Mouse (Mus musculus) layer of hippocampus, postnatal 36 days (tissue): ENCODE measurements at regions not wholly inside any gene's neighbourhood (a gene's known extent, or its start where the extent isn't known, plus 50 kb on each side); places are given as distances from the start of the nearest gene placed in this dataset.
A peak's percentile ranks its signal among the peaks of the same experiment; 100 is the strongest.
"Not testable (repeated sequence)": the region's sequence is repeated elsewhere in the genome, so short reads cannot be mapped to it uniquely, and the experiment has no call there.

Experiments used
- DNase-seq, 2 experiments: peaks; one replicate each; pipeline ENCODE4 v3.0.0; 2022

GRCm38 (mm10) chr17:6489926-6490564 is 60.1 kb downstream of the Dynlt1b start:
- DNase-seq: peak; percentile 50 to 65

- DNase-seq: not testable (repeated sequence)
Observed at GRCm38 (mm10) chr17:6490565-6490935, 60.6 kb downstream of the Dynlt1b start.

DNA sequence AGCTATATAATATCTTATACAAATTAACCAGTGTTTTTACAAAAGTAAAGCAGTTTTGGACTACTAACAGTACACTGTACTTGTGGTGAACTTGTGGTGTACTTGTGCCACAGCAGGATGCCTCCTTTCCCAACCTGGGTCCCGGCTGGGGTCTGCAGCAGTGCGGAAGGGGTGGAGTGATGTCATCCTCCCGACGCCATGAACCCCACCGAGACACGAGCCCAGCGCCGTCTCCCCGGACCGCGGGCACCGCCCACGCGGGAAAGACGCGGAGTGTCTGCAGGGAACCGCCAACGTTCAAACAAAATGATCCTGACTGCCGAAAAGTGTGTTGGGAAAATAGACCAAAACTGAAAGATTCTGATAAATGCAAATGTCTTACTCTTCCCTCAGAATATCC is 62.6 kb downstream of the Dynlt1b start:
- not testable (repeated sequence) for DNase-seq

DNA sequence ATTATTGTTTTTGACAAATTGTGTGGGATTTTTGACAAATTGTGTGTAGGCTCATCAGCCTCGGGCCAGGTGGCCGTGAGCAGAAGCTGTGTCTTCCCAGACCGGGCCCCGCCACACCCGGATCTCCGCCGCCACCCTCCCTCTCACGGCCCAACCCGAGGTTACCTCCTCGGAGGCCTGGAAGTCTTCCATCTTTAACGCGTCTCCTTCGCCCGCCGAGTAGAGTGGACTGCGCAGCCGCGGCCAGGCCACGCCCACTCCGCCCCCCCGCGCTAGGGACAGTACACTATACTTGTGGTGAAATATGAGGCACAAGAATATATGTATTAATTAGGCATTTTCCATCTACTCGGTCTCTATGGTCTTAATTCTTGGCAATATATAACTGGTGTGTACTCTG is 63.0 kb downstream of the Dynlt1b start:
- peak; percentile 65 to 70 for DNase-seq

DNA sequence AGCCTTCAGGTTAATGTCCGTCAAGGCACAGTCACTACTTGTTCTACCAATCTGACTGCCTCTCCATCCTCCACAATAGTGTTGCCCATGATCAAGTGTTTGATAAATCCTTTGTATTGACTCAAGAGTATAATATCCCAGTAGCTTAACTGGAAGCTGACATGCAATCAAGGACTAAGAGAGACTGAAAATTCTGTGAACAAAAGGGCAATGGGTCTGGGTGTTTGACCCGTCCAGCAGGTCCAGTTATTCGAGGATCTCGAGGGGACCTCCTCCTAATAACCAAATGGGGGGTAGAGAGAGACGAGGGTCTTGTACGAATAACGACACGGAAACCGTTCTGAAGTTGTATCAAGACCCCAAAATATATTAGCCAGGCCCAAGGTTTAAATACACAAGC is 66.6 kb downstream of the Dynlt1b start:
- DNase-seq: not testable (repeated sequence)

DNA sequence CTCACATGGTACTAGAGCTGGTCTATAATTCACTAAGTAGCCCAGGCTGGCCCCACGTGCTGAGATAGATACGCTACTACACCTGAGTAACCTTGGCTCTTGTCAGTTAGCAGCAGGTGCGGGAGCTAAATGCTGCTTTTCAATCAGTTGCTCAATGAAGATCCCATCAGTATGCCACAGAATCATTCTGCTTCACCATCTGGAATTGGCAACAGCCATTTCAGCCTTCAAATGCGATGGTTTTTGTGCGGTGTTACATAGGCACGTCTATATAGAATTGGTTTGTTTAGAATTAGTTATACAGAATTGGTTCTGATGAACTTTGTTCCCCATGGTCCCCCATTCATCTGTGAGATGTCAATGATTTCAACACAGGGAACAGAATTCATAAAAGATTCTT is 72.8 kb downstream of the Dynlt1b start:
- not testable (repeated sequence) for DNase-seq

- DNase-seq: not testable (repeated sequence)
Observed at GRCm38 (mm10) chr17:6505896-6506295, 76.0 kb downstream of the Dynlt1b start.

GRCm38 (mm10) chr17:6515128-6515527 is 85.2 kb downstream of the Dynlt1b start:
- DNase-seq: not testable (repeated sequence)

- not testable (repeated sequence) for DNase-seq
Observed at GRCm38 (mm10) chr17:6519107-6519506, 82.4 kb upstream of the Dynlt1c start.

GRCm38 (mm10) chr17:6520001-6520400 is 81.5 kb upstream of the Dynlt1c start:
- DNase-seq: not testable (repeated sequence)

- DNase-seq: not testable (repeated sequence)
Observed at GRCm38 (mm10) chr17:6520751-6521150, 80.7 kb upstream of the Dynlt1c start.

- DNase-seq: not testable (repeated sequence)
Observed at GRCm38 (mm10) chr17:6522185-6522584, 79.3 kb upstream of the Dynlt1c start.

GRCm38 (mm10) chr17:6538723-6539122 is 62.7 kb upstream of the Dynlt1c start:
- DNase-seq: not testable (repeated sequence)

DNA sequence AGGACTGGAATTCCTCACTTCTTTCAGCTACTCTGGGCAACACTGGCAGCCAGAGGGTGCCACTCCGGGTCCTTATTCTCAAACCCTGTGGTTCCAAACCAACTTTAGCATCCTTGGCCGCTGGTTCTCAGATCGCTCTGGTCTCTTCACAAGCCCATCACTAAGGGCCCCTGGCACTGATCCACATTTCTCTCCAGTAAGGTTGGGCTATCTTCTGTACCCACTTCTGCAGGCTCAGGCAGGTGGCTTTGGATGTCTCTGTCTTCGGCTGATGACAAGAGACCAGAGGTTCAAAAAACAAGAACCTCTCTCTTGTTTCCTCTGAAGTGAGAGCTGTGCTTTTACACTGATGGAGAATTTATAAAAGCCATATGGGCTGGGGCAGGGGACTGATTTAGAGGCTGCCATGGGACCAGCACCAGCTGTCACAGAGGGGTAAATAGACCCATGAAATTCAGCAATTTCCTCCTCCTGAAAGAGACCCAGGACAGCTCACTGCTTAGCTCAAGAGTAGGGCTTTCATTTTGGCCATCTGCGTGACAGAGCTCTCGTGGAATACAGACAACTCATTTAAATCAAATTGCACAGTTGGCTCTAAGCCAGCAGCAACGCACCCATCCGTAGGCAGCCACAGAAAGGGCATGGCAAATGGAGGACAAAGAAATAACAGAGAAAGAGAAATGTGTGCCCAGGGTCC is 54.3 kb upstream of the Dynlt1c start:
- DNase-seq: not testable (repeated sequence)

DNA sequence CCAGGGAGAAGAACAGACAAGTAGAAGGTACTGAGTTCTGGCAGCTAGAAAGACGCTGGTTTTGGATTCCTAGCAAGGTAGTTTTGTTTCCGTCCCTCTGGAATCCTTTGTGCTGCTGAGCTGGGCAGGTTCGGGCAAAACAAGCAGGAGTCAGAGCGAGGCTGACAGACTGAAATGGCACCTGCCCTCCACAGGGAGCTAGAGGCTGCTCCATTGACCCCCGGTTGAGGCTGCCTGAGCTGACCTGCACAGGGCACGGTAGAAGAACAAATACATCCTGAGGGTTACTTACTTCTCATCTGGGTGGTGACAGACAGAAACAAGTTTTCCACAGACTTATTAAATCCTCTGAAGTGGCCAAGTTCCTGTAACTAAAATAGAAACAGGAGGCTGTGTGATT is 53.5 kb upstream of the Dynlt1c start:
- DNase-seq: not testable (repeated sequence)
